Mouse (Mus musculus) embryo, embryonic 11.5 days (tissue): ENCODE measurements around the gene Gm49711.
"Not testable (repeated sequence)": the region's sequence is repeated elsewhere in the genome, so short reads cannot be mapped to it uniquely, and the experiment has no call there.

Experiments used
- DNase-seq: peaks from one replicate; pipeline ENCODE4 v3.0.0-alpha.2; 2012; ENCODE audit warnings: low read depth, low spot score

The Gm49711 gene

DNA sequence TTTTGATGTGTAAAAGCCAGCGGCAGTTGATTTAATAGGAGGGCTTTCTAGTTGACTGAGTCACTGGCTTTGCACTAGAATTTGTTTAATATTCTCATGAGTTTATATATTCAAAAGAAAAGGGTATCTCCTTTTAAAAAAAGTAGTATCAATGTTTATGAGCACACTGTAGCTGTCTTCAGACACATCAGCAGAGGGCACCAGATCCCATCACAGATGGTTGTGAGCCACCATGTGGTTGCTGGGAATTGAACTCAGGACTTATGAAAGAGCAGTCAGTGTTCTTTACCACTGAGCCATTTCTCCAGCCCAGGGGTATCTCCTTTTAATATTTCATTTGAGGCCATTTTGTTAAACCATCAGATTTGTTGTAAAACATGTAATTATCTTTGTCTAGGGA is 4.7 kb downstream of the Gm49711 start:
- DNase-seq, result no peak

DNA sequence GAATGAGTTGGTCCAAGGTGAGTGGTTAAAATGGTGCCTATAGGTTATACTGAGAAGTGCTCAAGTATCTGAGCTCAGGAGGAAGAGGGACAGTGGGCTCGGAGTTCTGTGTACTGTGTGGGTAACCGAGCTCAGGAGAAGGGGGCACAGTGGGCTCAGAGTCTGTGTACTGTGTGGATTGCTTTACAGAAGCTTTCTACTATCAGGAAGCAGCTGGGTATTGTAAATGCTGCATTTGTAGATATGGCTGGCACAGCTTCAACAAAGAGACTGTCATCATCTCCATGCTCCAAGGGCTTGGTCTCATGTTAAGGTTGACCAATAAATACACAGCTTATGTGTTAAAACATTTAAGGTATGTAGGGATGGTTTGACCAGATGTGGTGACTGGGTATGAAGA is 6.7 kb downstream of the Gm49711 start:
- DNase-seq, result no peak

DNA sequence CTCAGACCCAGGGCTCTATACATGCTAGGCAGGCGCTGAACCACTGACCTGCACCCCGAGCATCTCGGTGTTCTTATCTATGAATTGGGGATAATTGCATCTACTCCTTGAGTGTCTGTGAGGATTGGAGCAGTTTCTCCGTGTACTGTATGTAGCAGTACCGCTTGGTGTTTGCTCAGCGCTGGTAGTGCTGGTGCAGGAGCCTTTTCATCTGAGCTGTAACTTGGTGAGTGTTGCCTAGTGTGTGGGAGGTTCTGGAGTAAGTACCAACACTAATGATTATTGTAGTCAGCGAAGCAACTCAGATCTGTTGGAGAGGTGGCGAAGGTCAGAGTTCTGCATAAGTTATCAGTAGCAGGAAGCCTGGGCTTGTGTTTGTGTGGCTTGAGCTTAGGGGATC is 12.2 kb downstream of the Gm49711 start:
- DNase-seq, result no peak

DNA sequence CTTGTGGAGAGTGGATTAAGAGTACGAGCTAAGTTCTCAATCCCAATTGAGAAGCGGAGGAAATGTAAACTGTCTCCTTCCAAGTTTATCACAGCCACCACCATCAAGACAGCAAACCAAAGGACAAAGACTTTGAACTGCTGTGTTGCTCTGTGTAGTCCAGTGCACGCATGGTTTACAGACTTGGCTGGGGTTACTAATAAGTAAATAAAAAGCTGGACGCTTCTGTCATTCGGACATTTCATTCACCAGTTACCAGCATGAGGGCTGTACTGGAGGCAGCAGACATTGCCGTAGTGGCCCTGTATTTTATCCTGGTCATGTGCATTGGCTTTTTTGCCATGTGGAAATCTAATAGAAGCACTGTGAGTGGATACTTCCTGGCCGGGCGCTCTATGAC is 18.7 kb downstream of the Gm49711 start:
- DNase-seq, result no peak

DNA sequence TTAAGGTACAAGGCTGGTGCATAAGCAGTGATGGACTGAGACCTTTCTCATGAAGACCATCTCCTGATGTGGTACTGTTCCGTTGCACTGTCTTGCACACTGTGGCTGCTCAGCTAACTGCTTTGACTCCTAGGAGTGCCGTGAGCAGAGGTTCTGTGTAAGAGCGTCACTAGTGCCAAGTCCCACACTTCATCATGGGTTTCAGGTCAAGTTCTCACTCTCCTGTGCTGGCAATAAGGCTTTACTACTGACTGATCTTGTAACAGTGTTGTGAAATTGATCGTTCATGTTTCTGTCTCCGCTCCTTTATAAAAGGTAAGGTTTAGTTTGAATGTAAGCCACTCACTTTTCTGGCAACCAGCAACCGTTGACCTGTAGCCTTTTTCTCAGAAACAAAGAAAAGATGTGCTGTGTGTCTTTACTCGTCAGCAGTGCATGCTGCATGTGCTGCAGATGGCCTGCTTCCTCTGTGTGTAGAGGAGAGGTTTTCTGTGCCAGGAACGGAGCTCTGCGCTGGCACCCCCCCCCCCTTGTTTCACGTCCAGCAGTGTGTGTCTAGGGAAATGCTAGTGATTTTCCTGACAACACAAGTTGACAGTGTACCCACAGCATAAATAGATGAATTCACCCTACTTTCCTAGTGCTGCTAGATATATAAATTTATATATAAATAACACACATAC is 25.8 kb downstream of the Gm49711 start:
- no peak for DNase-seq

DNA sequence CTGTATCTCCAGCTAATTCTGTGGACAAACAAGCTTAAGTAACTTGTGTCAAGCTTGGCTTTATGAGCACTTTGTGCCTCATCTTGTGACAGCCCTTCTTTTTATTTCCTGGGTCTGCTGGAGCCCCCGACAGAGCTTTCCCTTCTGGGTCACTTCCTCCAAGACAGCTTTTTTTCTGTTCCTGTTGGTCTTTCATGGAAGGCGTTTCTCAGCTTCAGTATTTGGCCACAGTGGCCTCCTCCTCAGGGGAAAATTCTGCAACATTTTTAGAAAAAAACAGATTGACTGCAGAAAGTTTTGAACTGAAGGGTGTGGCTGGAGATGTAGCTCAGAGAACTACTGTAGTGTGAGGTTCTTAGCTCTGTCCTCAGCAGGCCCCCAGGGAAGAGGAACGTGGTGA is 31.1 kb downstream of the Gm49711 start:
- DNase-seq, result no peak

DNA sequence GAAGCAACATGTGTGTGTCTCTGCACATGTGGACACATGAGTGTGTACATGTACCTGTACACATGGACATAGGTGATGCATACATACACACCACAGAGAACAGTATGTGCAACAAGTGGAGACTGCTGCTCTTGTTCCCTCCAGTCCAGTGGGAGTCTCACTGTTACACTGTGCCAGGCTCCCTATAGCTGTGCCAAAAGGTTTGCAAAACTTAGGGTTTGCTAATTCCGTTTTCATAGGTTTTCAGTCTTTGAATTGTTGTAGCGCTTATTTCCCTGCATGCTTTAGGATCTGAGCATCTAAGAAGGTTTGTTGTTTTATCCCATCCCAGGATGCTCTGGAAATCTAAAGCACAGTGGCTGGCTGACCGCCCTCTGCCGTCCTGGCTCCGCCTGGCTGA is 33.8 kb downstream of the Gm49711 start:
- no peak for DNase-seq

DNA sequence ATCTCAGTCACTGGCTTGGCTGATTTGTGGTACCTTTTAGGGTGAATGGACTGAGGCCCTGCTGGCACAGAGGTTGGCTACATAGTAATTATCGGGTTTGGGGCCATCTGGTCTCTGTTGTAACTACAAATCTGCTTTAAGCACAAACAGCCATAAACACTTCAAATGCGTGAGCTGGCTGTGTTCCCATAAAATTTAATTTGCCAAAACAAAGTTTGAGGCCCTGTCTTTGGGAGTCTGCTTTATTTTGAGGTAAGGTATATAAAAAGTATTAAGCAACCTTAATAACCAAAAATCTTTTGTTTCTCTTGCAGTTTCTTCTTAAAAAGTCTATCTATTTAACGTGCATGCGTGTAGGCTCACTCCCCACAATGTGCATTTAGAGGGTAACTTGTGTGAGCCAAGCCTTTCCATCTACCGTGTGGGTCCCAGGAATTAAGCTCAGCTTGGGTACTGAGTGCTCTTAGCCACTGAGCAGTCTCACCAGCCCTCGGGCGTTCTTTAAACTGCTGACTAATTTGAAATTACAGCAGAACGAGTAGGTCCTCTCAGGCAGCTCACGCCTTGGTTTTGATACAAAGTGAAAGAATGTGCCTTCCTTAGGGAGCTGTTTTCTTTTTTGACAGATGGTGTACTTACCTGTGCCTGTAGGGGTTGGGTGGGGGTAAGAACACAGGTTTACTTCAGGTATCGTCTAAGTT is 40.4 kb downstream of the Gm49711 start:
- DNase-seq, result no peak

DNA sequence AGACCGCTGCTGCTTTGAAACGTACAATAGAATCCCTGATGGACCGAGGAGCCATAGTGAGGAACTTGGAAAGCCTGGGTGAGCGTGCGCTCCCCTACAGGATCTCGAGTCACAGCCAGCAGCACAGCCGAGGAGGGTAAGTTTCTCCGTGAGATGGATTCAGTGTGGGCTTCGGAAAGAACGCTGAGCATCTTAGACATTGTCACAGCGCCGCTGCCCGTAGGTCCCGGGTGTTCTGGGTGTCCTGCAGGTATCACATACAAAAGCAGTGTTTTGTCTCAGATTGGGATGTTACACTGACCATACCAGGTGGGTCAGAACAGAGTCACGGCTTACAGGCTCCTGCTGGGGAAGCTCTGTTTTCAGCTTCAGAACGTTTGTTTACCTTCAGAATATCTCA is 41.5 kb downstream of the Gm49711 start:
- DNase-seq, result no peak

DNA sequence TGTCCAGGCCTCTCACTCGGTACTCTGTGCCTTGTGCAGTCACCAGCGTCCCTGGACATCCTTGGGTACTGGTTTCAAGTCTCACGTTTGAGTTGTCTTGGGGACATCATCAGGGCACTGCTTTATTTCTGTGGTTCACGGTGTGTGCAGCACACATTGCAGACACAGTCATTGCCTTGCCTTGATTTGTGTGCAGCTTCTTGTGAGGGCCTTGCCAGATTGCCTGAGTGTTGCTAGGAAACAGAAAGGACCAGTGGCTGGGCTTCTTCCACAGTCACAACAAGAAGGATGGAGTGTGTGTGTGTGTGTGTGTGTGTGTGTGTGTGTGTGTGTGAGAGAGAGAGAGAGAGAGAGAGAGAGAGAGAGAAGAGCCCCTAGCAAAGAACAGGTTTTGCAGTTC is 42.0 kb downstream of the Gm49711 start:
- DNase-seq, result no peak

DNA sequence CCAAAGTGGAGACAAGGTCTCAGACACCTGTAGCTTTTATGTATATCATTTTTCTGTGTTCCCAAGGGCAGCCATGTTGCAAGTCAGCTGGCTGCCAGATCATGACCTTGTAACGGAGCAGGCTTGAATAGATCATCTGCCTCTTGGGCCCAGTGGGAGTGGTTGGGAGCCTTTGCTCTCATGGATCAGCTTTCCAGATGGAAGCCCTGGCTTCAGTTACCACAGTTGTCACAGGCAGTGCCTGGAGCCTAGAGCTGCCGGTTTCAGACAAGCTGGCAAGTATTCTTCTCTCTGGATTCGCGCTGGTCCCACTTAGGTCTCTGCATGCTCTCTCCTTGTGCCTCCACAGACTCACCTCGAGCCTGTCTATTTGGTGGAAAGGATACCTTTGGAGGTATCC is 44.0 kb downstream of the Gm49711 start:
- no peak for DNase-seq

DNA sequence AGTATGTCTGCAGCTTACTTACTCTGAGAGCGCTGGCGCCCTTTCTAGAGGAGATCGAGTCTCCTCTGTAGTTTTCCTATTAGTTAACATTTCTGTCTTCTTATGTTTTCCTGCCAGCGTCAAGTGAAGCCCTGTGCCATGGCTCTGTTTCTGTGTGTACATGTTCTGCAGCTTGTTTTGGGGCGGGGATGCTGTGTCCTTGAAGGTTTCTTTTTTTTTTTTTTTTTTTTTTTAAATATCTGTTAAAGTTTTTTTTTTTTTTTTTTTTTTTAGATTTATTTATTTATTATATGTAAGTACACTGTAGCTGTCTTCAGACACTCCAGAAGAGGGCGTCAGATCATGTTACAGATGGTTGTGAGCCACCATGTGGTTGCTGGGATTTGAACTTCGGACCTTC is 44.8 kb downstream of the Gm49711 start:
- not testable (repeated sequence) for DNase-seq

DNA sequence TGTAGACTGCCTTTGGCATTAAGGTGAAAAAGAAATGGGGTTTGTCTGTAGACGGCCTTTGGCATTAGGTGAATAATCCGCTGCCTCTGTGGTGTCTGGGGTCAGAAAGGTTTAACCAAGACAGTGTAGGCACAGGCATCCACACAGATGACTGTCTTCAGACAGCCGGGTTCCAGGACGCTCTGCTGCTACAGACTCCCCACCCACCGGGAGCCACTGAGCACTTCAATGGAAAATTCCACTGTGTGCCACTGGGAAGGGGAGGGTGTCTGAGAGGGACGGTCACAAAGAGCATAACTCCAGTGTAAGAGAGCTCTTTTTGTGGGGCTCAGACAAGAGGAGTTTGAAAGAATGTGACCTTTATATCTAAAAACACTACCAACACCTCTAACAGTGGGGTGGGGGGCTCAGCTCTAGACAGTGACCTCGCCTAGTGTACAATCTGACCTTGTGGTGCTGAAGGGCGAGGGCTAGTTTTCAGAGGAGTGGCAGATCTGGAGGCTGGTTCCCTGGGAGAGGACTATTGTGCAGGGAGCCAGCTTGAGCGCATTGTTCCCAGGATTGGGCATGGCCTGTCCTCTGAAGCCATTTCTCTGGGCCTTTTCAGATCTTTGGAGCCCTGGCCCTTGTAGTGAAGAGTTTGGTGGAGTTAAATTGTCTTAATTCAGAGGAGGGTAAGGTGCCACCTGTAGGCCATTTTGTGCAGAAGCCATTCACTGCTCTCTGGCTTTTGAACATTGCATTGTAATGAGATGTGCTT is 45.6 kb downstream of the Gm49711 start:
- DNase-seq, result no peak

DNA sequence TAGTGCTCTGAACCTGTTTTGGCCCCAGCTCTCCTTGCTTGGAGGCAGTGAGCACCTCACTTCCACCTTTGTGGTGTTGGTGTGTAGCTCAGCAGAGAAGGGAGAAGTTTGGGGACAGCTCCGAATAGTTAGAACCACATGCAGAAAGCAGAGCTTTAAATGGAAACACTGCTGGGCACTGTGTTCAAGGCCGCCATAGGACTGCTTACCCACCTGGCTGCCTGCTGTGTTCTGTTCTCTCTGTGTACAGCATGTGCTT is 46.1 kb downstream of the Gm49711 start:
- DNase-seq, result no peak

DNA sequence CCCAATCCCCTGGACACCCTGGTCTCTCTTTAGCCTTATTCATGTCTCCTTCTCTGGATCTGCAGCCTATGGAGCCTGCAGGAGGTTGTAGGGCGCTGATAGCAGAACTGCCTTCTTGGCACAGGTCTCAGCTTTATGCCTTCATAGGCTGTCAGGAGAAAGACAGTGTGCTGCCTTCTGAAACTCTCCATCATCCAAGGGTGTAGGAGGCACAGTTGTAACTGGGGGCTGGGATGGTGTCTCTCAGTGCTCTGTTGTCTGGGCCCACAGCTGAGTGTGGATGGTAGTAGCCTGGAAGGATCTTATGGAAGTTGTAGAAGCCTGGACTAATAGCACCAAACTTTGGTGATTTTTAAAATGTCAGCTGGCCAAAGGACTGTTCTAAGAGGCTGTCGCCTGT is 46.8 kb downstream of the Gm49711 start:
- DNase-seq, result no peak

DNA sequence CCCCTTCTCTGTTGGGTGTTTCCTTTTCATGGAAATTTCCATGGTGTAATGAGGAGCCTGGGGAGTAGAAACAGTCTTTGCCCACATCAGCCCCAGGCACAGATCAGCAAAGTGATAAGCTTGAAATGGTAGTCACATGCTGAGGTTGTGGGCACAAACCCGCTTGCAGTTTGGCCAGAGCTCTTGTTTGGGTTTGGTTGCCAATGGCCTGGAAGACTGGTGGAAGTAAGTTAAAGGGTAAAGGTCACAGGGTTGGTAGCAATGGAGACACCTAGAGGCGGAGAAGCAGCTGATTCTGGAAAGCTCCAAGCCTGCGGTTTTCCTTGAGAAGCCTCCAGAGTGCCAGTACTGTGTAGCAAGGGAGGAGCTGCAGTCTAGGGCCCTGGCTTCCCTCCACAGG is 47.5 kb downstream of the Gm49711 start:
- no peak for DNase-seq

DNA sequence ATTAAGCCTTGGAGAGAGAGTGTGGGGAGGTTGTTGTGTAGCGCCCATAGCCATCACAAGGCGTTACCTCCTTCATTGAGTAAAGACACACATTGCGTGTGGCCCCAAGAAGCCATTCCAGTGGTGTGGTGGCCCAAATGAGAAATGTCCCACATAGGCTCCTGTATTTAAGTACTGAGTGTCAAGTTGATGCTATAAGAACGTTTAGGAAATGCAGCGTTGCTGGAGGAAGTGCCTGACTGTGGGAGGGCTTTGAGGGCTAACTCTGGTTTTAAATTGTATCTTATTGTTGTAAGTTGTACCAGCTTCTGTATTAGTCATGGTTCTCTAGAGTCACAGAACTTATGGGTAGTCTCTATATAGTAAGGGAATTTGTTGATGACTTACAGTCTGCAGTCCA is 49.2 kb downstream of the Gm49711 start:
- no peak for DNase-seq

DNA sequence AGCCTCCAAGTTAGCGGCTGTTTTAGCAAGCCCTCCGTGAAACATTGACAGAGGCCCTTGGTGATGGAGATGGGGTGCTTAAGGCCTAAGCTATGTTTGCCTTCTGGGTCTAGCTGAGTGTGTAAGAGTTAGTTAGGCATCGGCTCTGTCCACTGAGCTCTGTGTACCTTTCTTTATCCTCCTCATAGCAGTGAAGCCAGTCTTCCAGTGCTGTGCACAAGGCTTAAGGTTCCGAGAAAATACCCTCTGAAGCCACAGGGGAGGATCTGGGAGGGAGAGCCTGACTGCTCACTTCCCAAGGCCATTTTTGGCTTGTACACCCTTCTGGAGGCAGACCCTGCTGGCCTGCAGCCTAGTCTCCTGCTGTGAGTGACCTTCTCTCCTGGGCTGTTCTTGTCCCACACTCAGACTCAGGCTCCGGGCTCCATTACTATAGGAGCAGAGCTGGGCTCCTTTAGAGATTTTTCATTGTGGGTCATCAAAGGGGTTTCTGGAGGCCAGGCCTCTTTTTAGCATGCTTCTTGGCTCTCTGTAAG is 56.7 kb downstream of the Gm49711 start:
- no peak for DNase-seq

DNA sequence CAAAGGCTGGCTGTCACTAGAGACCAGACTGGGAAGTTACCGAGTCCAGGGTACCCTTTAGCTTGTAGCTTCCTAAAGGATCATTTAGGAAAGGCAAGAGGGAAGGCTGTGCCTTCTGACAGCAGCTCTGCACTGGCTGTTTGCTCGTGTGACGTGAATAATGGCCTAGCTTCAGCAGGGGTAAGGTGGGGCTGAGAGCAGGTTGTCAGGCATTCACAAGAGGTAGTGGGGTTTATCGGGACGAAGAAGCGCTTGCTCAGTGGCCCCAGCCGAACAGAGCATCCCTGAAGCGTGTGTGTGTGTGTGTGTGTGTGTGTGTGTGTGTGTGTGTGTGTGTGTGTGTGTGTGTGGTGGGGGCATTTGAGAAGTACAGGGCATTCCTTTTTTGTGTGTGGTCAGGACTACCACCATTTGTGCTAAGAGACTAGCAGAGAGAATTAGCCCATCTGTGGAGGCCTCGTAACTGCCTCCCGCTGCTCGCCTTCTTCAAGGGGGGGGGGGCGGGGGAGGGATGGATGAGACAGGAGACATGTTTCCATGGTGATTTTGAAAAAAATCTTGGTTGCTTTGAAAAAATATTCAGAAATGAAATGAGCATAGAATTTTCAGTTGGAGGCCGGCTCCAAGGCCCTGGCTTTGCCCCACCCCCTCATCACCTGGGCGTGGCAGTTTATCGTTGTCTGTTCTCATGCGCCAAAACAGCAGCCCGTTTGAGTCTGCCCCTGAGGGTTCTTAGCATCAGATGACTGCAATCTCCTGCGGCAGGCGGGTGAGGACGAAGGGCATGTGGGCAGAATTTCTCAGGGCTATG is 57.7 kb downstream of the Gm49711 start:
- no peak for DNase-seq

DNA sequence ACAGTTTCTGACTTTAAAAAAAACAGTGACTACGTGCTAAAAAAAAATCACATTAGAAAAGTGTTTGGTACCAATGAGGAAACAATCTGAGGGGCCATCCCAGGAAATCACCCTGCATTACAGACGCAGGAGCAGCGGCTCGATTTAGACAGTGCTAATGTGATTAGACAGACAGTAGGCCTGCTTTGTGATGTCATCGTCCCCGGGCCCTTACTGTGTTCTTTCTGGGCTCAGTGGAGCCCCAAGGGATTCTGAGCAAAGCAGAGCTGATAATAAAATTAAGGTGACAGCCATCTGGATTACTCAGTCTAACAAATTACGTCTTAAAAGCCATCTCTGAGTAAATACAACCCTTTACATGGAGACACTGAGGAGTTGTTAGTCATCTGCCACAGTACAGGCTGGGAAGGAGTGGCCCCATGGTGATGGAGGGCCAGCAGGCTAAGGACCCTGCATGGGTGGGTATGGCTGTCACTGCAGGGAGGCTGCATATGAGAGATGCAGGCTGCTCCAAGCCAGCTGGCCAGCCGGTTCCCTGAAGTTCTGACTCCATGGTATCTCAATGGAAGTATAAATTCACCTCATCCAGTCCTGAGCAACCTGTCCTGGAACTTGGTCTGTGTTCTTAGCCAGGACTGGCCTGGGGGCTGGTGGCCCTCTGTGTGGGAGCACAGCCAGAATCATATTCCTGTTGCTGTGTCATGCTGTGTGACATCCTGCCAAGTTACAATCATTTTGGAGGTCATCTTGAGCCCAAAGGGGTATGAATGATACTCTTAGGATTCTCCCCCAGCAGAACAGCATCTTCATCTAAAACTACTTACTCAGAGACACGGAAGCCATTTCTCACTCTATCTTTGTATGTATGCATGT is 59.5 kb downstream of the Gm49711 start:
- no peak for DNase-seq

DNA sequence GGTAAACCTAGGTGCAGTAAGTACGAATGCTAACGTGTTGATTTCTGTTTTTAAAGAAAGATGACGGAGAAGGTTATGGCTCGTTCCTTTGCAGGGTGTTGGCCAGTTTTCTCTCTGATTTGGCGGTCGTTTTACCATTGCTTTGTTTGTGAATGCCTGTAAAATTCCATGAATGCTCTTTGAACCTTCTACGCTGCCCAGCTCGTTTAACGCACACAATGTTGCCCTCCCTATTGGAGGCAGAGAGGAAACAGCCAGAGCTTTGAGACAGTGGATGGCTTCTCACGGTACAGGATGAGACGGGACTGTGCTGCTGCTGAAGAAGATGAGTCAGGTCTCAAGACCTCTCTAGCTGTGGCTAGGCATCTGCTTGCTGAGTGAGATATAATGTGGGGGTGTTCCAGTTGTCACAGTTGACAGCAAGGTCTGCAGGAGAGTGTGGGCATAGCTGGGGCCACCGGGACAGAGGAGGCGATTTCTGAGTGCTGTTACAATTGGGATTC is 60.9 kb downstream of the Gm49711 start:
- DNase-seq, result no peak
